Mouse (Mus musculus) mature B cell (primary cell): ENCODE results near the gene BC049715.
"Not testable (repeated sequence)": the region's sequence is repeated elsewhere in the genome, so short reads cannot be mapped to it uniquely, and the experiment has no call there.

Experiments used
- in situ Hi-C: fragments of 300-500 bp; cut with MboI; formaldehyde crosslinking; loops from 2 replicates; pipeline ENCODE4 v1.14.3; 2019

BC049715 gene

GRCm38 (mm10) chr6:136850267-136850666 lies 22.8 kb downstream of the BC049715 start:
- in situ Hi-C loops = no loop called here

- in situ Hi-C loops = no loop called here
Measured at GRCm38 (mm10) chr6:136852348-136852747, 24.9 kb downstream of the BC049715 start.

- in situ Hi-C loops = no loop called here
Measured at GRCm38 (mm10) chr6:136852762-136853161, 25.3 kb downstream of the BC049715 start.

- in situ Hi-C loops = no loop called here
Measured at GRCm38 (mm10) chr6:136854361-136854781, 26.9 kb downstream of the BC049715 start.

GRCm38 (mm10) chr6:136855183-136855582 lies 27.8 kb downstream of the BC049715 start:
- in situ Hi-C loops = loop anchor here (5.0 kb wide), 1 partner anchor 112 kb away; no protein-coding TSS in a partner anchor

GRCm38 (mm10) chr6:136856071-136856636 lies 28.7 kb downstream of the BC049715 start:
- in situ Hi-C loops = loop anchor here (5.0 kb wide), 1 partner anchor 111 kb away; no protein-coding TSS in a partner anchor

GRCm38 (mm10) chr6:136857186-136857872 lies 29.9 kb downstream of the BC049715 start, which contains the start of gene Art4:
Gene Art4, minus strand, starts transcription at chr6:136857733.
- in situ Hi-C loops = loop anchor here (5.0 kb wide), 1 partner anchor 110 kb away; no protein-coding TSS in a partner anchor

GRCm38 (mm10) chr6:136857873-136858260 lies 30.4 kb downstream of the BC049715 start:
- in situ Hi-C loops = loop anchor here (5.0 kb wide), 1 partner anchor 109 kb away; no protein-coding TSS in a partner anchor

- in situ Hi-C loops = loop anchor here (5.0 kb wide), 1 partner anchor 109 kb away; no protein-coding TSS in a partner anchor
Measured at GRCm38 (mm10) chr6:136858420-136858819, 31.0 kb downstream of the BC049715 start.

GRCm38 (mm10) chr6:136861020-136861419 lies 33.6 kb downstream of the BC049715 start:
- in situ Hi-C loops = no loop called here

- in situ Hi-C loops = no loop called here
Measured at GRCm38 (mm10) chr6:136865360-136865759, 37.9 kb downstream of the BC049715 start.

GRCm38 (mm10) chr6:136866150-136866549 lies 38.7 kb downstream of the BC049715 start:
- in situ Hi-C loops = no loop called here

GRCm38 (mm10) chr6:136868921-136869320 lies 41.5 kb downstream of the BC049715 start:
- in situ Hi-C loops = no loop called here

- in situ Hi-C loops = no loop called here
Measured at GRCm38 (mm10) chr6:136874599-136874998, 47.2 kb downstream of the BC049715 start.

- in situ Hi-C loops = no loop called here
Measured at GRCm38 (mm10) chr6:136875670-136876069, 48.2 kb downstream of the BC049715 start, which contains the start of gene Mgp. Gene Mgp, minus strand, starts transcription at chr6:136875823.

GRCm38 (mm10) chr6:136881678-136882077 lies 54.3 kb downstream of the BC049715 start:
- in situ Hi-C loops = no loop called here

GRCm38 (mm10) chr6:136883431-136883915 lies 56.0 kb downstream of the BC049715 start:
- in situ Hi-C loops = no loop called here

- in situ Hi-C loops = no loop called here
Measured at GRCm38 (mm10) chr6:136883961-136884360, 56.5 kb downstream of the BC049715 start.

GRCm38 (mm10) chr6:136884766-136885165 lies 57.3 kb downstream of the BC049715 start:
- in situ Hi-C loops = not testable (repeated sequence)

GRCm38 (mm10) chr6:136887854-136888253 lies 60.4 kb downstream of the BC049715 start:
- in situ Hi-C loops = no loop called here

- in situ Hi-C loops = no loop called here
Measured at GRCm38 (mm10) chr6:136889067-136889466, 61.6 kb downstream of the BC049715 start.

GRCm38 (mm10) chr6:136889554-136889953 lies 62.1 kb downstream of the BC049715 start:
- in situ Hi-C loops = no loop called here
